Comparison of ENCODE assay signal across 21 mouse cellular contexts in the genomic region with DNA sequence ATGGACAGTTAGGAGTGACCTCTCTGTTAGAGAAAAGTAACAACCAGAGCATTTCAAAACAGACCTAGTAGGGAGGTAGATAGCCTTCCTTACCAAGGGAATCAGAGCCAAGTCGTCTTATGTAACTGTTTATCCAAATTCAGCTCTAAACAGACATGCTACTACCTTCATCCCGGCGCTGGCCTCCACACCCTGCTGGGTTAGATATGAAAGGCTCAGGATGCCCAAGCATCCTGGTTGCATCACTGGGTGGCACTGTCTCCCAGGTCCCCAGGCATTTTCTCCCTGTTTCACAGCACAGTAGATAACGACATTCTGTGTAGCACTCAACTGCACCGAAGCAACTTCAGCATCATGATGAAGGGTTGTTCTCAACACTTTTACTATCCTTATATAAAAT.
A peak's percentile ranks its signal among the peaks of the same experiment; 100 is the strongest.
DNase-seq lines count a peak whose midpoint lies in the region; TF ChIP-seq lines count a peak whose summit lies in the region.
"Had no signal": no experiment of that assay in that cellular context is flagged by ENCODE, and none has a peak within 500 bp of the region (broad histone marks: within the 10 kb centered on the region; RNA-seq: fewer than 3 reads in every experiment).

No protein-coding gene starts in this region.

- peak; percentile 38 for DNase-seq in cerebellum, adult 11 months
- no peak for DNase-seq in cerebellum, postnatal 10 days
- DNase-seq in layer of hippocampus, adult 2 months (ENCODE audit: low spot score in 2 of 2), result no peak
- no peak for DNase-seq in layer of hippocampus, postnatal 10 days (ENCODE audit: low spot score in 2 of 2)
- peak; percentile 58 for DNase-seq in cerebellum, adult 11-12 months
- DNase-seq in cerebellum, postnatal 25 days, result peak; percentile 50 to 67
- no peak for DNase-seq in spleen, postnatal 10 days (ENCODE audit: low spot score in 2 of 2)
- DNase-seq: adrenal gland, postnatal 14 days; heart, postnatal 36 days; kidney, postnatal 4 days; lung, postnatal 10 days; right cerebral cortex, postnatal 25 days; thymus, postnatal 14 days had no signal

- no peak overlapping the region for H3K4me3 ChIP-seq in layer of hippocampus, adult 2 months
- H3K4me3 ChIP-seq: embryonic facial prominence, embryonic 12.5 days; erythroblast, embryonic 14.5 days; forebrain, embryonic 13.5 days; hindbrain, embryonic 15.5 days; kidney, embryonic 15.5 days; limb, embryonic 15.5 days; midbrain, embryonic 13.5 days; neural tube, embryonic 12.5 days had no signal

- H3K27ac ChIP-seq in layer of hippocampus, adult 2 months, result no peak overlapping the region
- H3K27ac ChIP-seq: embryonic facial prominence, embryonic 12.5 days; forebrain, embryonic 13.5 days; hindbrain, embryonic 15.5 days; kidney, embryonic 15.5 days; limb, embryonic 15.5 days; midbrain, embryonic 13.5 days; neural tube, embryonic 12.5 days had no signal

- TF ChIP-seq CTCF in layer of hippocampus, adult 2 months (conservative IDR thresholded peaks at IDR 0.05), result peak; percentile 58

Comparison
In these comparisons a context has a peak if more than half of its experiments do, and no peak if none do; other contexts are left out.
1. DNase-seq: peak in cerebellum, adult 11 months (single experiment), cerebellum, adult 11-12 months (single experiment) and cerebellum, postnatal 25 days (2 of 2); none in cerebellum, postnatal 10 days (0 of 2), layer of hippocampus, adult 2 months (0 of 2), layer of hippocampus, postnatal 10 days (0 of 2) and spleen, postnatal 10 days (0 of 2).